Mouse (Mus musculus) T-cell, adult 2 months (primary cell): ENCODE data around the gene Higd1b.

Experiments used
- DNase-seq: peaks from one replicate; pipeline ENCODE4 v3.0.0; 2022; ENCODE audit warnings: low spot score

The Higd1b gene

DNA sequence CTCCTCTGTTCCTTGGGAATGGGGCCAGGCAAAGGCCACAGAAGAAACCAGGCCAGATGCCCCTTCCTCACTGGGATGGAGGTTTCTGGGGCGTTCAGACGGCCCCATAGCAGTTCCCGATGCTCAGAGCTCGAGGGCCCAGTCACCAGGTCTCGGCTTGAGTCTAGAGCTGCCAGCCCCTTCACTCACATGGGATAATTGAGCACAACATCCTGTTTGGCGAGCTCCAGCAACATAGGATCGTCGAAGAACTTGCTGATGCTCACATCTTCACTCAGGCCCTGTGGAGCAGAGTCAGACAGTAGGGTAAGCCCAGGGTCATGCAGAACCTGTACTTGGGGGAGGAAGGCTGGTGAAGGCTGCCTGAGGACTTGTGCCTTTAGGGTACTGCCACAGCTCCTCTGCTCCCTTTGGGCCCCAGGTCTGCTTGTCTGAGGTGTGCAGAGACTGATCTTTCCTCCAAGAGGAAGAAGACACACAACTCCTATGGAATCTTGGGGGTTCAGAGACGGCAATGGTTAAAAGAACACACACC lies 3.0 kb downstream of the Higd1b start:
- DNase-seq = no peak

DNA sequence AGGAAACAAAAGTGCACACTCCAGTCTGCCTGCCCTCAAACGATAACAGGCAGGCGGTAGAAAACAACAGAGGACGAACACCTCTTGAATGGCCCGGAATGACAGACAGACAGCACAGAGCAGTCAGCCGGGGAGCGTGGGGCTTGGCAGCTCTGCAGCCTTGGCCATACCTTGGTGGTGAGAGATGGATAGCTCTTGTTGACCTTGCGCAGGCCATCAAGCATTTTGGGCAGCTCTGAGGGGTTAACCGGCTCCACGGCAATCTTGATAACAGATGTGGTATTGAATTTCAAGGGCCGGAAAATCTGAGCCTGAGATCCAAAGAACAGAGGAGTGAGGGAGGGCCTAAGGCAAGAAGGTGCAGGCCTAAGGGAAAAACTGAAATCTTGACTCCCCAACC lies 10.3 kb downstream of the Higd1b start:
- DNase-seq = no peak

DNA sequence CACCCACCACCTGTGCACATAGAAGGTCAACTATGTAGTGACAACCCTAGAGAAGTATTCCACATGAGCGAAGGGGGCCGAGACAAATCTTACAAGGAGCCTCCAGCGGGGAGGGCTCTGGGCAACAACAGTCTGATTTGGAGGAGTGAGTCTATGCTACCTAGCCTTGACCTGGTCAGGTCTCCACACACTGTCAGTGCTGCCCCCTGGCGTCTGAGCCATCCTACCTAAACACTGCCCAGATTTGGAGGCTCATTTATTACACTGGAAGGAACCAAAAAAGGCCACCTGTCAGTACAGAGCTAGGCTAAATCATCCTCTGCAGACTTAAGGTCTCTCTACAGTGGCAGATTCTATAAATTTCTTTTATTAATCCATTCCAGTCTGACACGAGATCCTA lies 16.2 kb downstream of the Higd1b start:
- peak; percentile 8 for DNase-seq

DNA sequence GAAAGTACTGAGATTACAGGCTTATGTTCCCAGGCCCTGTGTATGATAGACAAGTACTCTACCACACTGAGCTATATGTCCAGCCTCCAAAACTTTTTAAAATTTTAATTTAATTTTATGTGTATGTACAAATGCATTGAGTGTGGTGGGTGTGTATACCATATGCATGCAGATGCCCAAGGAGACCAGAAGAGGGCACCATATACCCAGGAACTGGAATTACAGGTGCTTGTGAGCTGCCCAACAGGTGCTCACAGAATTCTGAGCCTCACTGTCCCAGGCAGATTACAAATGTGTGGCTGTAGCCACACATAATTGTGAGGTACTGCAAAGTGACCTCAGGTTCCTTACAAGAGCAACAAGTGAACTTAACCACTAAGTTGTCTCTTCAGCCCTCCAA lies 18.1 kb downstream of the Higd1b start:
- no peak for DNase-seq

DNA sequence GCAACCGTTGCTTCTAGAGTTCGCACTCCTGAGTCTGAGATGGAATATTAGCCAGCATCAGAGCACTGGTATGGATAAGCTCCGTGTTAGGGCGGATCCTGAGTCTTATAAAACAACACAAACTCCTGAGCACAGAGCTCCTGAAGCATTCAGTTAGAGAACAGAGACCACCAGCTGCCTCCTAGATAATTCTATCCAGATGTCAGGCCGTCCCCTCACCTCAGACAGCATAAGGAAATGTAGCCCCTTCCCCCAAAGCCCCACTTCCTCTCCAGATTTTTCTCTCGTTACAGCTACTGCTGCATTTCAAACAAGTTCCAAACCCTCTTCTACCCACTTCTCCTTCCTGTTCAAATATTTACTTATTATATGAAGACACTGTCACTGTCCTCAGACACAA lies 20.3 kb downstream of the Higd1b start:
- no peak for DNase-seq

DNA sequence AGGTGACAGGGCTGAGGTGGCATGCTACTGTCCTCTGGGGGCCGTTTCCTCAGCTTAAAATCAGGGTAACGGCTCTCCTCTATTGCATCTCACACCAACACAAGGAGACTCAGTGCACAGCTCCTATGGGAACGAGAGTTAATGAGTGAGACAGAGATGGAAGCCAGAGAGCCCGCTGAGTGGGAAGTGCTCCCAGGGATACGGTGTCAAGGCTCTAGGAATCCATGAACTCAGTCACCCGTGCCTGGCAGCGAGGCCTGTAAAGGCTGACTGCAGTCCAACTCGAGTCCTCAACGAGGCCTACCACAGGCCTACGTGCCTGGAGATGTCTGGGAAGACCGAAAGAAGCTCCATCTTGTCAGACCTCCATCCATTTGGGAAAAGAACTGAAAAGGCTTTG lies 23.3 kb downstream of the Higd1b start:
- DNase-seq = no peak

DNA sequence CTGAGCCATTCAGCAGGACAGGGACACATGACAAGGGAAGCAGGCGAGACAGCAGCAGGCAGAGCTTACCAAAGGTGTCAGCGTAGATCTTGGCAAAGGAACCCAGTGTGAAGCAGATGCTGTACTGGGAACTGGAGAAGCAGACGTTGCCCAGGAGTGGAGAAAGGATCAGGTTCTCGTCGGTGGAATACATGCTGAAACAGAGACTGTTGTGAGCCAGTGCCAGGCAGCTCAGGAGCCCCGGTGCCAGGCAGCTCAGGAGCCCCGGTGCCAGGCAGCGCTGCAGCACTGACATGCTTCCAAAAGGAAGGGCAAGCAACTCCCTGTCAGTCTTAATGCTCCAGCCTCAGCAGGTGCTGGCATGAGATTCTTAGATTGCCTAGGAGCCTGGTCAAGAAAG lies 24.3 kb downstream of the Higd1b start:
- no peak for DNase-seq

DNA sequence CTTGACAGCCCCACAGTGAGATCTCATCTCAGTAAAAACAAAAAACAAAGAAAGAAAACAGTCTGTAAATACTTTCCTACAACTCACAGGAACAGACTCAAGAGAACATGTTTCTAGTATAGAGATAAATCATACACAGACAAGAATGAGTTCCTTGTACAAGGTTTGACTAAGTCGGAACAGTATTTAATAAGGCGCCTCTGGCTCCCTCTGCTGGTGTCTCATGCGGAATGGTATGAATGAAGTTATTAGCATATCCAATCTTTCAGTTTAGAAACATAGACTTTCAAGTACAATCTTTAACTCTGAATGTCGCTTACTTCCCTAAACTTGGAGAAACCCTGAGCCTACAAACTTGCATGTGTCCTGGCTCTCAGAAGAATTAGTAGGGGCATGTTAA lies 28.6 kb downstream of the Higd1b start:
- peak; percentile 18 for DNase-seq

DNA sequence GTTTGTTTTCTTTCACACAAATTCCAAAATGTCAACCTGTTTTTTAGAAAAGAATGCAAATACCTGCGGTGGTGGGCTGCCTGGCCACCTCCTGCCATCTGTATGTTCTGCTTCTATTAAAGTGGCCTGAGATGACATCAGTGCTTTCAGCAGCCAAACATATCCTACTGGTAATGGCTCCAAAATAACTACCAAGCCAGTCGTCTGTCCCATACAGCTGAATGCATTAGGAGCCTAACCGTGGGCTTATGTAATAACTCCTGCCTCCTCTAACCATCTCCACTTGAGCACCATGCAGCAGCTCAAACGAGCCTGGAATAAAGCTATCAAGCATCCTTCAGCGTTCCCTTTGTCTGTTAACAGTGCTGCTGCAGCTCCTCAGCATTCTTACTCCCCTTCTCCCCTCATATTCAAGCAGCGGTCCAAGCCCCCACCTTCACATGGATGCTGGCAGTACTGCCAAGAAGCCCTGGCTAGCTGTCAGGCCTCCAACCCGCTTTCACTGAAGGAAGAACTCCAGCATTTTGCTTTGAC lies 39.2 kb downstream of the Higd1b start:
- DNase-seq = no peak

DNA sequence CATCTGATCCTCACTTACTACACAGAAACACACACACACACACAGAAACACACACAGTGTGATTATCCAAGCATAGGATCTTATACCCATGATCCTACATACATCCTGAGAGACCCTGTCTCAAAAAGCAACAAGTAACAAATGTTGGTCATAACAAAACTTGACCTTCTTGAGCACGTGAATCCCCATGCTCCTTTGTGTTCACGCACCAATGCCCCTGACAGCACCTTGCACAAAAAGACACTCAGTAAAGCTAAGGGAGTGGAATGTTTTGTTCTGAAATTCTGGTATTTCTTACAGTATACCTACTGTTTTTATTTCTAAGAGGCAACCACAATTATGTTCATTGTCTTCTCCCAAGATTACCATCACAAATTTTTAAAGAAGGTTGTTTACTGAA lies 43.9 kb downstream of the Higd1b start:
- DNase-seq = no peak

DNA sequence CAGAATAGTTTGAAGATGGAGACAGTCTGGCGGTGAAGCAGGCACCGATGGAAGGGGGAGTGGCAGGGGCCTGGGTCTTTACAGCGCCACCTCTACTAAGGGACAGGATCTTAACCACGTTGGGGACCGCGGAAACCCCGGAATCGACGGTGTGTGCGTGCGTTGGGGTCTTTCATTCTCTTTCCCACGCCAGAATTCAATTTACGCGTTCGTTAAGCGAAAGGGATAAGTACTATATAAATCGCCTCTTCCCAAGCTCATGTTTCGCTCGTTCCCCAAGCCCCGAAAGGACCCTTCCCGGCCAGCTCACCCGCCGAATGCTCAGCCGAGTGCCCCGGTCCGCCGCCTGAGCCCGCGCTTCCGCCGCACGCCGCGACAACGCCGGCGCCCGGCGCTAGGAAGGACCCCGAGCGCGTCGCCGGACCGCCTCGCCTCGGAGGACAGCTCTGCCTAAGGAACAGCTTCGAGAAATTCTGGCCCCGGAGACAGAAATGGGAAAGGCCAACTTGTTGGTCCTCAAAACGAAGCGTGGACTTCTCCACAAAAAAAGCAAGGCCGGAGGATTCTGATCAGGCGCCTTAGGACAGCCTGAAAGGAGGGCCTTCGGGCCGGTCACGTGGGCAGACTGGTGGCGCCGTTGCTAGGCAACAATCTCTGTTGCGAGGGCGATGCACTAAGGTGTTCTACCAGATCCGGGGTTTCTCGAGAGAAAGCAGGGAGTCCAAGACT lies 45.1 kb downstream of the Higd1b start, which contains the start of the genes Eftud2 and Ccdc103:
TSS of gene Eftud2 (minus strand) at position 401 of the 729 bp plus-strand sequence.
TSS of gene Ccdc103 (plus strand) at position 620 of the 729 bp plus-strand sequence.
- peak; percentile 93 for DNase-seq

DNA sequence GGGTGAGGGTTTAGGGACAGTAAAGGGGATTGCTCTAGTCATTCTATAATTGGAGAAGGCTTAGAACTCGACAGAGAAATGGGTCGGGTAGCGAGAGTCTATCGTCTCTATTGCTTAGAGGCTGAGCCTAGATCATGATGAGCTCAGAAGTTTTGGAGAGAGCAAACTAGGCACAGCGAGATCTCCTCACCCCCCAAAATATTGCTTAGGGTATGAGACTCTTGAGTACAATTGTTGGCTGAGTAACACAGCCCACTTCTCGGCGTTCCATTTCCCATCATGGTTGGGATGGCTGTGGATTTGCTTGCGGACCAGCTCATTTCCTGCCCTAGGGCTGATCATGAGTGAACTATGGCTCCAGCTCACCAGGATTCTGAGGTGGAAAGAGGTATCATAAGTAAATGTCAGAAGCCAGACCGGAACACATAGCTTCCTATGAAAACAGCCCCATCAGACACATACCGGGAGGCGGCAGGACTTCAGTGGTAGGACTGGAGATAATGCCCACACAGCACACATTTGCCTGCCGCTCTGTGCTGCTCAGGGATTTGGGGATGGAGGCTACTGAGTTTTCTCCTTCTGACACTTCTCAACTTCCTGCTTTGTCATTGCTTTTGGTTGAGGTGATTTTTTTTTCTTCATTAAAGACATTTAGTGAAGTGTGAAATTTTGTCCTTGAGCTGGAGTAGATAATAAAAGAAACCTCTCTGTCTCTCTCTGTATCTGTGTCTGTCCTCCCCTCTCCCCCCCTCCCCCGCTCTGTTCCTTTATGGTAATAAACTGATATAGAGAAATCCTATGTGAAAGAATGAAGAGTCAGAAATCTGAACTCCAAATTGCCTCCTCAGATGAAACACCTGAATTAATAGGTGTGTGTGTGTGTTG lies 45.9 kb downstream of the Higd1b start:
- peak; percentile 5 for DNase-seq

DNA sequence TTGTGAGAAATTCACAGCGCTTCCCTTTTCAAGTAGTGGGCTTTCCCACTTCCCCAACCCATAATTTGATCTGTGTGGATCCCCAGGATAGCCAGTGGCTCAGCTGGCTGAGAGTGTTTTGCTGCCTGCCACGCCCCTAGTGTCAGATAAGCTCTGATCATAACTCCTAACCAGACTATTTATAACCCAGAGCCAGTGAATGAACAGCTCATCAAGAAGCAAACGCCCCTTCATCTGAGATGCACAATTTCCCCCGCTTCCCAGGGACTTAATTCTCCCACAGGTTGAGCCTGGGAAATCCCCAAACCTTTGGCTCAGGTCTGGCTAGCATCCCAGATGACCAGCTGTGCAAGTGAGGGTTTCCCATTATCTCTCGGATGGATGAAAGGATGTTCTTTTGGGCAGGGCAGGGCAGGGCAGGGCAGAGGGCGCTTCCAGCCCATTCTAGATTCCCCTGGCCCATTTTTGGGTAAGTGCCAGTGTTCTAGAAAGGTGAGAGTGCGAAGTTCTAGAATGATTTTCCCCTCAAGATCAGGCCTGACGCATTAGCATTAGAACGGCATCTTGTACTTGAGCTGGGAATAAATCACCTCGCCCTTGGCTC lies 49.1 kb downstream of the Higd1b start, which contains the start of gene Fam187a:
TSS of gene Fam187a (plus strand) at position 554 of the 604 bp plus-strand sequence.
- DNase-seq = no peak

DNA sequence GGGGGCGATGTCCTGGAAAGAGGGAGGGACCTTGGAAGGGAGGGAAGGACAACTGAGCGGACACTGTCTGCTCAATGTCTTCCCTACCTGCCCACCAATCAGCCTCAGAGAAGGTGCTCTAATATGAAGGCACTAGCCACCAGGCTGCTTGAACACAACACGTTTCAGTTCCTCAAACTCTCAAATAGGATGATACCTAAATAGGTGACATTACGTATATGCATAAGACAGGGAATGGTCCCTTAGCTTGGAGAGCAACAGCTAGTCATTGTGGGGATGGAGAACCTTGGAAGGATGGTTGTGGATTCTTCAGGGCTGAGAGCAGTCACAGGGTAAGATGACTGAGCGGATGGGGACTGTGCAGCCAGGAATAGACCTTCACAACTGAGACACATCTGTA lies 51.8 kb downstream of the Higd1b start:
- no peak for DNase-seq
